Mouse (Mus musculus): Measurements from ENCODE around the gene Frmd4b. TPM values are rescaled to one million over a fixed set of nuclear protein-coding genes. Genes with fewer than 3 reads are reported as not detected.

The Frmd4b gene
- 100 to 1,000 TPM; 141 to 150 TPM for total RNA-seq (2023)

GRCm38 (mm10) chr6:97617266-97617743 is at the start of gene Frmd4b:
Frmd4b (minus strand) TSS chr6:97617541.

GRCm38 (mm10) chr6:97252711-97253221 is 364.6 kb downstream of the Frmd4b start, which contains the start of gene Lmod3:
Lmod3 (minus strand) TSS chr6:97252759.

Other genes with a start within 250 kb of the Frmd4b start
- 10 to 100 TPM; 20.2 to 20.3 TPM for gene Mitf, start 189.5 kb upstream of the Frmd4b start, total RNA-seq (2023)